In the genomic region with DNA sequence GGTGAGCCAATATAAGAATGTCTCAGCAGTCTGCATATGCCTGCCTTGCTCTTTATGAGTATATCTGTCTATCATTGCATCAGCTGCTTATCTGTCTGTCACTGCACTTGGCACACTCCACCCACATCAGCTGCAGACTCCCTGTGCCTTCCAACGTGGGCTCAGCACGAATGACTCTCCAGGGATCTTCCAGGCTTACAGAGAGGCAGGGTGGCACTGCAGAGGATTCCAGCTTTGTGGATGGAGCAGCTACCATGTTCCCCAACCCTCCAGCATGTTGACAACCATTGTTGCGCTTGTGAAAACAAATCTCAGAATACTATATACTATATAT, we compare ENCODE assay signal across 31 mouse cellular contexts. TPM values are rescaled to one million over a fixed set of nuclear protein-coding genes. Genes with fewer than 3 reads are reported as not detected.
DNase-seq lines count a peak whose midpoint lies in the region; ATAC-seq and TF ChIP-seq lines count a peak whose summit lies in the region.
"Had no signal": no experiment of that assay in that cellular context is flagged by ENCODE, and none has a peak within 500 bp of the region (broad histone marks: within the 10 kb centered on the region; RNA-seq: fewer than 3 reads in every experiment).

No protein-coding gene starts in this region.

- H3K4me3 ChIP-seq in forebrain, embryonic 14.5 days (ENCODE audit: low read depth, low read length): no peak overlapping the region
- no peak overlapping the region for H3K4me3 ChIP-seq in forebrain, embryonic 13.5 days
- H3K4me3 ChIP-seq in heart, adult 2 months: no peak overlapping the region
- H3K4me3 ChIP-seq in liver, postnatal 0 days (ENCODE audit: low read depth, low read length): no peak overlapping the region
- H3K4me3 ChIP-seq: erythroblast, embryonic 14.5 days; hindbrain, embryonic 10.5 days; hindbrain, embryonic 15.5 days; limb, embryonic 12.5 days; liver, embryonic 12.5 days; midbrain, embryonic 10.5 days; neural tube, embryonic 12.5 days had no signal

- no peak for TF ChIP-seq CTCF in heart, adult 2 months (IDR thresholded peaks at IDR 0.05)
- TF ChIP-seq CTCF in liver, postnatal 0 days (IDR thresholded peaks at IDR 0.05; ENCODE audit: low read depth): no peak

- no peak for ATAC-seq in forebrain, embryonic 14.5 days
- no peak for ATAC-seq in forebrain, embryonic 13.5 days
- peak; percentile 66; the same call in 1 of the 2 replicates for ATAC-seq in liver, postnatal 0 days
- ATAC-seq: inflammation-experienced regulatory T-cells, adult 6 months; liver, embryonic 12.5 days; midbrain, embryonic 16.5 days had no signal

- no peaks in the 10 kb centered on the region for H3K4me1 ChIP-seq in forebrain, embryonic 14.5 days (ENCODE audit: control insufficient read depth, insufficient read depth, low read length)
- peaks cover 3% of the 10 kb centered on the region; the same call in 1 of the 2 replicates for H3K4me1 ChIP-seq in forebrain, embryonic 13.5 days
- H3K4me1 ChIP-seq in heart, adult 2 months (ENCODE audit: control insufficient read depth, insufficient read depth, low read length): peaks cover 4% of the 10 kb centered on the region
- no peaks in the 10 kb centered on the region for H3K4me1 ChIP-seq in liver, postnatal 0 days (ENCODE audit: insufficient read depth)
- H3K4me1 ChIP-seq: hindbrain, embryonic 10.5 days; hindbrain, embryonic 15.5 days; limb, embryonic 12.5 days; liver, embryonic 12.5 days; neural tube, embryonic 12.5 days had no signal

- no peaks in the 10 kb centered on the region for H3K27me3 ChIP-seq in forebrain, embryonic 14.5 days (replicated peaks; ENCODE audit: control insufficient read depth, insufficient read depth, low read length)
- H3K27me3 ChIP-seq in forebrain, embryonic 13.5 days: no peaks in the 10 kb centered on the region
- no peaks in the 10 kb centered on the region for H3K27me3 ChIP-seq in heart, adult 2 months (ENCODE audit: control insufficient read depth, insufficient read depth, low read length)
- H3K27me3 ChIP-seq in liver, postnatal 0 days (ENCODE audit: insufficient read depth, low read length): no peaks in the 10 kb centered on the region
- H3K27me3 ChIP-seq: hindbrain, embryonic 15.5 days; limb, embryonic 12.5 days; liver, embryonic 12.5 days; neural tube, embryonic 12.5 days had no signal

- no peaks in the 10 kb centered on the region for H3K9me3 ChIP-seq in forebrain, embryonic 14.5 days (replicated peaks; ENCODE audit: control insufficient read depth, low read length)
- H3K9me3 ChIP-seq in forebrain, embryonic 13.5 days (replicated peaks): no peaks in the 10 kb centered on the region
- no peaks in the 10 kb centered on the region for H3K9me3 ChIP-seq in liver, postnatal 0 days (ENCODE audit: low read length)
- H3K9me3 ChIP-seq: G1E; hindbrain, embryonic 10.5 days; hindbrain, embryonic 15.5 days; limb, embryonic 12.5 days; liver, embryonic 12.5 days; midbrain, embryonic 10.5 days; neural tube, embryonic 12.5 days had no signal

- WGBS in forebrain, embryonic 14.5 days: 74% methylated on average over 3 of the region's 3 CpGs
- 75% methylated on average over 3 of the region's 3 CpGs for WGBS in forebrain, embryonic 13.5 days
- 51% methylated on average over 3 of the region's 3 CpGs for WGBS in heart, adult 2 months
- WGBS in liver, postnatal 0 days (ENCODE audit: insufficient replicate concordance): 43% methylated on average over 3 of the region's 3 CpGs

- peak; percentile 4 for DNase-seq in forebrain, embryonic 14.5 days (ENCODE audit: low spot score)
- no peak for DNase-seq in heart, adult 2 months
- DNase-seq in heart, adult 8-10 months (ENCODE audit: low spot score): no peak
- no peak for DNase-seq in liver, postnatal 0 days
- DNase-seq in liver: no peak
- peak; percentile 19 for DNase-seq in skeletal muscle tissue, adult 2 months (ENCODE audit: low read depth, low spot score)
- DNase-seq: cerebellum, adult 2 months; cerebellum, postnatal 14 days; kidney, adult 2 months; kidney, postnatal 4 days; lung, embryonic 14.5 days; thymus, postnatal 4 days had no signal

- H3K4me2 ChIP-seq in forebrain, embryonic 14.5 days (ENCODE audit: low read length): no peak overlapping the region
- no peak overlapping the region for H3K4me2 ChIP-seq in forebrain, embryonic 13.5 days
- no peak overlapping the region for H3K4me2 ChIP-seq in liver, postnatal 0 days (ENCODE audit: low read depth, low read length)
- H3K4me2 ChIP-seq: hindbrain, embryonic 15.5 days; limb, embryonic 12.5 days; liver, embryonic 12.5 days; lung, embryonic 14.5 days; neural tube, embryonic 12.5 days had no signal

- no peaks in the 10 kb centered on the region for H3K36me3 ChIP-seq in forebrain, embryonic 14.5 days (ENCODE audit: control insufficient read depth, insufficient read depth, low read length)
- no peaks in the 10 kb centered on the region for H3K36me3 ChIP-seq in forebrain, embryonic 13.5 days (ENCODE audit: poor library complexity, severe bottlenecking)
- peaks cover 7% of the 10 kb centered on the region; the same call in 1 of the 2 replicates for H3K36me3 ChIP-seq in heart, adult 2 months (ENCODE audit: control insufficient read depth, insufficient read depth, low read length)
- H3K36me3 ChIP-seq in liver, postnatal 0 days (replicated peaks; ENCODE audit: insufficient read depth, low read length): no peaks in the 10 kb centered on the region
- H3K36me3 ChIP-seq: G1E; hindbrain, embryonic 10.5 days; hindbrain, embryonic 15.5 days; limb, embryonic 12.5 days; liver, embryonic 12.5 days; midbrain, embryonic 10.5 days; neural tube, embryonic 12.5 days had no signal

- TF ChIP-seq POLR2A in heart, adult 2 months (IDR thresholded peaks at IDR 0.05; ENCODE audit: insufficient read depth, low read depth, low read length): no peak

- H3K9ac ChIP-seq in forebrain, embryonic 14.5 days (ENCODE audit: low read length): no peak overlapping the region
- no peak overlapping the region for H3K9ac ChIP-seq in forebrain, embryonic 13.5 days
- peak overlapping the region; percentile 4; the same call in 1 of the 2 replicates for H3K9ac ChIP-seq in heart, adult 2 months (ENCODE audit: low read depth, low read length)
- H3K9ac ChIP-seq in liver, postnatal 0 days (replicated peaks): no peak overlapping the region
- H3K9ac ChIP-seq: hindbrain, embryonic 15.5 days; limb, embryonic 12.5 days; liver, embryonic 12.5 days; lung, embryonic 14.5 days; neural tube, embryonic 12.5 days had no signal

- H3K79me2 ChIP-seq in heart, adult 2 months (replicated peaks; ENCODE audit: control insufficient read depth, insufficient read depth, low read length): no peaks in the 10 kb centered on the region

- no peak overlapping the region for H3K27ac ChIP-seq in forebrain, embryonic 14.5 days (ENCODE audit: low read depth, low read length)
- H3K27ac ChIP-seq in forebrain, embryonic 13.5 days: no peak overlapping the region
- peak overlapping the region; percentile 84 for H3K27ac ChIP-seq in heart, adult 2 months
- H3K27ac ChIP-seq in liver, postnatal 0 days (ENCODE audit: low read depth): no peak overlapping the region
- H3K27ac ChIP-seq: hindbrain, embryonic 10.5 days; hindbrain, embryonic 15.5 days; limb, embryonic 12.5 days; liver, embryonic 12.5 days; midbrain, embryonic 10.5 days; neural tube, embryonic 12.5 days had no signal

- no peak for TF ChIP-seq EP300 in heart, adult 2 months (IDR thresholded peaks at IDR 0.05; ENCODE audit: insufficient read depth, low read depth, low read length)
- TF ChIP-seq EP300 in liver, postnatal 0 days (IDR thresholded peaks at IDR 0.05; ENCODE audit: low read depth): no peak

- intact Hi-C loops in heart, adult 2 months (cut with DNase I): loop anchor here (2.0 to 5.0 kb wide), 5 partner anchors 51 to 211 kb away; no protein-coding TSS in a partner anchor

RNA-seq across cellular contexts. Expression of gene Kcnv2, which starts 9.3 kb away (rescaled TPM):
- polyA plus RNA-seq in forebrain, embryonic 14.5 days (2014; fragmentation: Nextera tagmentation; extraction: Ambion mirVana): not detected in 2 replicates
- not detected in 2 replicates for polyA plus RNA-seq in forebrain, embryonic 13.5 days (2015; fragmentation: Nextera tagmentation; extraction: Ambion mirVana)
- 1 to 10 TPM; 4.2 to 5.4 TPM for total RNA-seq in heart, adult 2 months (2021)
- polyA plus RNA-seq in heart, adult 2 months (2012; rRNA removed): 2.2 and 8.9 TPM in 2 replicates
- 1 to 10 TPM; 5.8 to 7.2 (median 6.2) TPM for total RNA-seq in heart, adult 8-10 months (2022)
- not detected in 2 replicates for polyA plus RNA-seq in liver, postnatal 0 days (2015; fragmentation: Nextera tagmentation; extraction: Ambion mirVana)
- total RNA-seq: adrenal gland, postnatal 25 days; left cerebral cortex, adult 18-20 months; left cerebral cortex, postnatal 25 days; megakaryocyte progenitor cell, adult 5-6 weeks had no signal
- polyA plus RNA-seq: cortical plate, adult 2 months; embryonic facial prominence, embryonic 14.5 days; erythroblast, embryonic 14.5 days; forebrain, embryonic 11.5 days; G1E; inflammation-experienced regulatory T-cells, adult 6 months; limb, embryonic 12.5 days; liver, embryonic 12.5 days; lung, embryonic 14.5 days; stomach, embryonic 14.5 days had no signal

Comparison
In these comparisons a context has a peak if more than half of its experiments do, and no peak if none do; other contexts are left out.
1. DNase-seq: peak in forebrain, embryonic 14.5 days (single experiment) and skeletal muscle tissue, adult 2 months (single experiment); none in heart, adult 2 months (0 of 2), heart, adult 8-10 months (single experiment), liver, postnatal 0 days (single experiment) and liver (single experiment).